16 mouse cellular contexts compared by ENCODE assay signal in the genomic region with DNA sequence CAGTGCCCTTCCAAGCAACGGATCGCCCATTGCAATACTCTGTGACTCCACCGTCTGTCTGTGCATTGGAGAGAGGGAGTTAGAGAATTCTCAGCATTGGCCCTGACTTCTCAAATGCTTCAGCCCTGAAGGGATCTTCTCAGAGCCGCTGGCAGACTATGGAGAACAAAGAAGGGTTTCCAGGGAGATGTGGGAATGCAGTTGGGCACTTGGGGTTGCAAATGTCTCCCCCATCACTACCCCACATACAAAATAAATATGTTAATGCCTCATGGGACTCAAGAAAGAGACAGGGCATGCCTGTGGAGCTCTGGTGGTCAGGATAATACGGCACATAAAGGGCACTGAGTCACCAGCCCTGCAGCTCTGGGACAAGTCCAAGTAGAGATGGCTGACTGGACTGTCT. TPM values are rescaled to one million over a fixed set of nuclear protein-coding genes. Genes with fewer than 3 reads are reported as not detected.
DNase-seq lines count a peak whose midpoint lies in the region; ATAC-seq lines count a peak whose summit lies in the region.
"Had no signal": no experiment of that assay in that cellular context is flagged by ENCODE, and none has a peak within 500 bp of the region (broad histone marks: within the 10 kb centered on the region; RNA-seq: fewer than 3 reads in every experiment).

No protein-coding gene starts in this region.

- H3K27ac ChIP-seq in embryonic facial prominence, embryonic 10.5 days (replicated peaks): peak overlapping the region; percentile 35
- H3K27ac ChIP-seq in hindbrain, embryonic 11.5 days (ENCODE audit: low read depth, low read length): peak overlapping the region; percentile 83
- H3K27ac ChIP-seq in midbrain, embryonic 13.5 days: peak overlapping the region; percentile 86
- H3K27ac ChIP-seq in intestine, embryonic 16.5 days (ENCODE audit: low read length): no peak overlapping the region
- H3K27ac ChIP-seq: heart, embryonic 13.5 days; liver, embryonic 15.5 days; stomach, postnatal 0 days had no signal

- WGBS in embryonic facial prominence, embryonic 10.5 days: 60% methylated on average over 5 of the region's 5 CpGs
- 37% methylated on average over 5 of the region's 5 CpGs for WGBS in hindbrain, embryonic 11.5 days
- whole genome bisulfite sequencing in midbrain, embryonic 13.5 days: 19% methylated on average over 5 of the region's 5 CpGs
- WGBS in intestine, embryonic 16.5 days: 69% methylated on average over 5 of the region's 5 CpGs

- peak; percentile 57 for DNase-seq in Muller cell, postnatal 12 days (ENCODE audit: inconsistent ontology term)
- DNase-seq in embryonic facial prominence, embryonic 10.5 days (ENCODE audit: low spot score): no peak
- DNase-seq in hindbrain, embryonic 11.5 days (ENCODE audit: low spot score): no peak
- DNase-seq in gastrocnemius, postnatal 4 days (ENCODE audit: low spot score in 2 of 2): no peak
- no peak for DNase-seq in thymus, adult 18-20 months
- no peak for DNase-seq in liver
- DNase-seq: cerebellum, adult 11 months; kidney, adult 9 months; lung, postnatal 4 days; thymus, postnatal 36 days had no signal

- peak; percentile 73 for ATAC-seq in hindbrain, embryonic 11.5 days (ENCODE audit: low FRiP score)
- ATAC-seq in midbrain, embryonic 13.5 days: peak; percentile 84
- no peak for ATAC-seq in intestine, embryonic 16.5 days
- ATAC-seq: CD4-positive, CD25-positive, alpha-beta regulatory T cell, adult 4 months had no signal

- no peaks in the 10 kb centered on the region for H3K36me3 ChIP-seq in embryonic facial prominence, embryonic 10.5 days (replicated peaks)
- H3K36me3 ChIP-seq in hindbrain, embryonic 11.5 days (ENCODE audit: control insufficient read depth, insufficient read depth, low read length): no peaks in the 10 kb centered on the region
- H3K36me3 ChIP-seq in midbrain, embryonic 13.5 days: no peaks in the 10 kb centered on the region
- no peaks in the 10 kb centered on the region for H3K36me3 ChIP-seq in intestine, embryonic 16.5 days (ENCODE audit: control insufficient read depth, insufficient read depth, low read length)
- H3K36me3 ChIP-seq: heart, embryonic 13.5 days; liver, embryonic 15.5 days had no signal

- H3K9ac ChIP-seq in hindbrain, embryonic 11.5 days (ENCODE audit: low read depth, low read length): no peak overlapping the region
- no peak overlapping the region for H3K9ac ChIP-seq in midbrain, embryonic 13.5 days (replicated peaks)
- H3K9ac ChIP-seq in intestine, embryonic 16.5 days (ENCODE audit: low read depth, low read length): no peak overlapping the region
- H3K9ac ChIP-seq: heart, embryonic 13.5 days; liver, embryonic 15.5 days had no signal

- peaks cover 12% of the 10 kb centered on the region for H3K27me3 ChIP-seq in embryonic facial prominence, embryonic 10.5 days (replicated peaks; ENCODE audit: low read depth, poor library complexity, severe bottlenecking)
- no peaks in the 10 kb centered on the region for H3K27me3 ChIP-seq in hindbrain, embryonic 11.5 days (ENCODE audit: control insufficient read depth, insufficient read depth, low read length)
- no peaks in the 10 kb centered on the region for H3K27me3 ChIP-seq in midbrain, embryonic 13.5 days
- H3K27me3 ChIP-seq in intestine, embryonic 16.5 days (replicated peaks; ENCODE audit: control insufficient read depth, insufficient read depth, low read length): peaks cover 3% of the 10 kb centered on the region; the same call in 1 of the 2 replicates
- H3K27me3 ChIP-seq: liver, embryonic 15.5 days had no signal

- no peak overlapping the region for H3K4me2 ChIP-seq in hindbrain, embryonic 11.5 days (replicated peaks; ENCODE audit: low read depth, low read length)
- no peak overlapping the region for H3K4me2 ChIP-seq in midbrain, embryonic 13.5 days (replicated peaks)
- no peak overlapping the region for H3K4me2 ChIP-seq in intestine, embryonic 16.5 days (ENCODE audit: low read depth, low read length)
- H3K4me2 ChIP-seq: heart, embryonic 13.5 days; liver, embryonic 15.5 days had no signal

- H3K9me3 ChIP-seq in embryonic facial prominence, embryonic 10.5 days: no peaks in the 10 kb centered on the region
- H3K9me3 ChIP-seq in hindbrain, embryonic 11.5 days (ENCODE audit: control insufficient read depth, low read length): no peaks in the 10 kb centered on the region
- H3K9me3 ChIP-seq in midbrain, embryonic 13.5 days: no peaks in the 10 kb centered on the region
- no peaks in the 10 kb centered on the region for H3K9me3 ChIP-seq in intestine, embryonic 16.5 days (ENCODE audit: control insufficient read depth, low read length)
- H3K9me3 ChIP-seq: heart, embryonic 13.5 days; liver, embryonic 15.5 days had no signal

- peaks cover 5% of the 10 kb centered on the region; the same call in 1 of the 2 replicates for H3K4me1 ChIP-seq in embryonic facial prominence, embryonic 10.5 days
- H3K4me1 ChIP-seq in hindbrain, embryonic 11.5 days (replicated peaks; ENCODE audit: control insufficient read depth, insufficient read depth, low read length): no peaks in the 10 kb centered on the region
- H3K4me1 ChIP-seq in midbrain, embryonic 13.5 days (replicated peaks): peaks cover 21% of the 10 kb centered on the region
- H3K4me1 ChIP-seq in intestine, embryonic 16.5 days (ENCODE audit: control insufficient read depth, insufficient read depth, low read length): peaks cover 2% of the 10 kb centered on the region; the same call in 1 of the 2 replicates
- H3K4me1 ChIP-seq: heart, embryonic 13.5 days; liver, embryonic 15.5 days had no signal

- H3K4me3 ChIP-seq in embryonic facial prominence, embryonic 10.5 days: no peak overlapping the region
- H3K4me3 ChIP-seq in hindbrain, embryonic 11.5 days (ENCODE audit: low read depth, low read length): no peak overlapping the region
- no peak overlapping the region for H3K4me3 ChIP-seq in midbrain, embryonic 13.5 days (replicated peaks)
- no peak overlapping the region for H3K4me3 ChIP-seq in intestine, embryonic 16.5 days (ENCODE audit: low read length)
- H3K4me3 ChIP-seq: heart, embryonic 13.5 days; liver, embryonic 15.5 days had no signal

RNA-seq across cellular contexts. Expression of a gene that starts 55.1 kb away (rescaled TPM):
- polyA plus RNA-seq in embryonic facial prominence, embryonic 10.5 days (2016; fragmentation: Nextera tagmentation; extraction: Ambion mirVana): 1.5 and 2.1 TPM in 2 replicates
- polyA plus RNA-seq in hindbrain, embryonic 11.5 days (2014; fragmentation: Nextera tagmentation; extraction: Ambion mirVana): 2.2 TPM in 2 replicates
- polyA plus RNA-seq in midbrain, embryonic 13.5 days (2015; fragmentation: Nextera tagmentation; extraction: Ambion mirVana): 28.3 and 30.8 TPM in 2 replicates
- 1 to 10 TPM; 2.2 to 2.9 TPM for total RNA-seq in gastrocnemius, postnatal 4 days (2021)
- 27.4 and 32.7 TPM in 2 replicates for polyA plus RNA-seq in intestine, embryonic 16.5 days (2015; fragmentation: Nextera tagmentation; extraction: Ambion mirVana)
